Mouse (Mus musculus): Measurements from ENCODE around the gene Ctcfl. TPM values are rescaled to one million over a fixed set of nuclear protein-coding genes. Genes with fewer than 3 reads are reported as not detected.

Gene Ctcfl
- polyA plus RNA-seq, 1 experiment: 0.62 TPM

DNA sequence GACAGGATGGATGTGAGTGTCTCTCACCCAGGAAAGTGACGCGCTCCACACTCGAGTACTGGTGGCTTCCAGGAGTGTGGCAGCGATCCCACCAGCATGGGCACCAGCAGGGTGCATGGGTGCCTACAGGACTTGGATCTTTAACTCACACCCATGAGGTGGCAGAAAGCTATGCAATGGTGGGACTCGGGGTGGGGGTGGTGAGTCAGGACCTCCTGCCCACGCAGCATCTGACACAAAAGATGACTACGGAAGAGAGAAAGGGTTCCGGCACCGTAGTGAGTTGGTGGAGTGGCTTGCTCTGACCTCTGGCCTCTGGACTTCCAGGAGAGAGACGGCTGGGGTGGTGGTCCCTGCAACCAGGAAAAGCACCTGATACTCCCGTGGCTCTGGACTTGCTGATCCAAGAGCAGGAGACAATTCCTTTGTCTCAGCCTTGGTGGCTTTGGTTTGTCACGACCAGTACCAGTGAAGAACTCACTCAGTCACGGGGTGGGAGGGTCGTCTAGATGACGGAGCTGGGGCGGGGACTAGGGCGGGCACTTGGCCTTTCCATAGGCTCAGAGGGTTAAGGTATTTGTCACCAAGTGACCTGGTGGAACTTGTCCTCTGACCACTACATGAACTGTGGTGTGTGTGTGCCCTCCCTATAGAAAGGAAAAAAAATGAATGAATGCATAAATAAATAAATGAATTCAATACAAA is 71.1 kb downstream of the Ctcfl start:
- Histone ChIP-seq H3K36me3 (ENCODE audit: control insufficient read depth, insufficient read depth, low read length) (no peaks in the 10 kb centered on the region), H3K4me1 (ENCODE audit: control insufficient read depth, insufficient read depth, low read length) (peaks cover 8% of the 10 kb centered on the region; the same call in 1 of the 2 replicates), H3K4me3 (ENCODE audit: control insufficient read depth, low read depth, low read length) (no peak overlapping the region), H3K27ac (ENCODE audit: control insufficient read depth, insufficient read depth, low read depth, low read length) (no peak overlapping the region), H3K27me3 (ENCODE audit: control insufficient read depth, insufficient read depth, low read length) (no peaks in the 10 kb centered on the region)
- no peak for TF ChIP-seq POLR2A (IDR thresholded peaks at IDR 0.05; ENCODE audit: control insufficient read depth, low read depth, low read length)
- TF ChIP-seq CTCF (IDR thresholded peaks at IDR 0.05; ENCODE audit: control insufficient read depth, insufficient read depth, insufficient replicate concordance, low read depth, low read length): no peak

DNA sequence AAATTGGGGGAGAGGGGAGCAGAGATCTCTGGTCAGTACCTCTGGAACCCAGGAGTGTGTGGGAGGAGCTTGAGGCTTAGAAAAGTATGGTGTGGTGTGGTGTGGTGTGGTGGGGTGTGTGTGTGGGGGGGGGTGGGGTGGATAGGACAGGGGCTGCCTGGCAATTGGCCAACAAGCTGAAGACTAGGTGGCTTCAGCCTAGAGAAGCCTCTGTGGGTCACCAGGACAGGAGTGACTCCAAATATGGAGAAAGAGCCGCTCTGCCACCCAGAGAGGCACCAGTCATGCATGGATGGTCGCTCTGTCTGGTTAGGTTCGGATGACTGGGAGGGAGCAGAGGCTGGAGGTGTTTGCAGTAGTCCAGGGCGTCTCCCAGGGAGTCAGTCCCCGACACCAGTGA is 71.9 kb downstream of the Ctcfl start:
- Histone ChIP-seq H3K27ac (ENCODE audit: control insufficient read depth, insufficient read depth, low read depth, low read length) (no peak overlapping the region), H3K4me1 (ENCODE audit: control insufficient read depth, insufficient read depth, low read length) (peaks cover 8% of the 10 kb centered on the region; the same call in 1 of the 2 replicates), H3K36me3 (ENCODE audit: control insufficient read depth, insufficient read depth, low read length) (no peaks in the 10 kb centered on the region), H3K4me3 (ENCODE audit: control insufficient read depth, low read depth, low read length) (no peak overlapping the region), H3K27me3 (ENCODE audit: control insufficient read depth, insufficient read depth, low read length) (no peaks in the 10 kb centered on the region)
- TF ChIP-seq CTCF (IDR thresholded peaks at IDR 0.05; ENCODE audit: control insufficient read depth, insufficient read depth, insufficient replicate concordance, low read depth, low read length): no peak
- no peak for TF ChIP-seq POLR2A (IDR thresholded peaks at IDR 0.05; ENCODE audit: control insufficient read depth, low read depth, low read length)

DNA sequence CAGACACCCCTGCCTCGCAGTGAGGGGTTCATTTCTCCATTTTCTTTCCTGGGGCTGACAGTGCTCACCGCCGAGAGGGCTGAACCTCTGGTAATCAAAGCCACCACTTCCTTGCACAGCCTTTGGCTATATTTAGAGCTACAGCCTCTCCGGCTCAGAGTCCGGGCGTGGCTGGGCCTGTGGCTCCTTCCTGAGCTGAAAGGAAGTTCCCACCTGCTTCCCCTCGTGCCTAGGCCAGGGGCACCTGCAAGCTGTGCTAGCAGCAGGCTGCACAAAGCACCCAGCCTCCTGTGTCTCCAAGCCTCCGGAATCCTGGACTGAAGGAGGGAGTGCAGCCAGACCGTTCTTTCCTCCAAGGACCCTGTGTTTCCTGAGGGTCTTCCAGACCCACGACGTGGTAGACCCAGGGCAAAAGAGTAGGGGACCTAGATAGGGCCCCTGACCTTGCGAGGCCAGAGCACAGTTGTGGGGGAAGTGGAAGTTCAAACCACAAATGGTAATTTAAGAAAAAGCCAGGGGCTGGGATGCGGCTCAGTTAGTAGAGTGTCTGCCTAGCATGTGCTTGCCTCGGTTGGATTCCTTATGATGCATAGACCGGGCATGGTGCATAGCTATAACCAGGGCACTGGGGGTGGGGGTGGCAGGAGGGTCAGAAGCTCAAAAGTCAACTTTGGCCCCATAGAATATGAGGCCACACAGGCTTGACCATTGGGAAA is 72.6 kb downstream of the Ctcfl start:
- Histone ChIP-seq H3K27me3 (ENCODE audit: control insufficient read depth, insufficient read depth, low read length) (no peaks in the 10 kb centered on the region), H3K36me3 (ENCODE audit: control insufficient read depth, insufficient read depth, low read length) (no peaks in the 10 kb centered on the region), H3K27ac (ENCODE audit: control insufficient read depth, insufficient read depth, low read depth, low read length) (no peak overlapping the region), H3K4me1 (ENCODE audit: control insufficient read depth, insufficient read depth, low read length) (peaks cover 8% of the 10 kb centered on the region; the same call in 1 of the 2 replicates), H3K4me3 (ENCODE audit: control insufficient read depth, low read depth, low read length) (no peak overlapping the region)
- TF ChIP-seq CTCF (IDR thresholded peaks at IDR 0.05; ENCODE audit: control insufficient read depth, insufficient read depth, insufficient replicate concordance, low read depth, low read length): no peak
- TF ChIP-seq POLR2A (IDR thresholded peaks at IDR 0.05; ENCODE audit: control insufficient read depth, low read depth, low read length): no peak

DNA sequence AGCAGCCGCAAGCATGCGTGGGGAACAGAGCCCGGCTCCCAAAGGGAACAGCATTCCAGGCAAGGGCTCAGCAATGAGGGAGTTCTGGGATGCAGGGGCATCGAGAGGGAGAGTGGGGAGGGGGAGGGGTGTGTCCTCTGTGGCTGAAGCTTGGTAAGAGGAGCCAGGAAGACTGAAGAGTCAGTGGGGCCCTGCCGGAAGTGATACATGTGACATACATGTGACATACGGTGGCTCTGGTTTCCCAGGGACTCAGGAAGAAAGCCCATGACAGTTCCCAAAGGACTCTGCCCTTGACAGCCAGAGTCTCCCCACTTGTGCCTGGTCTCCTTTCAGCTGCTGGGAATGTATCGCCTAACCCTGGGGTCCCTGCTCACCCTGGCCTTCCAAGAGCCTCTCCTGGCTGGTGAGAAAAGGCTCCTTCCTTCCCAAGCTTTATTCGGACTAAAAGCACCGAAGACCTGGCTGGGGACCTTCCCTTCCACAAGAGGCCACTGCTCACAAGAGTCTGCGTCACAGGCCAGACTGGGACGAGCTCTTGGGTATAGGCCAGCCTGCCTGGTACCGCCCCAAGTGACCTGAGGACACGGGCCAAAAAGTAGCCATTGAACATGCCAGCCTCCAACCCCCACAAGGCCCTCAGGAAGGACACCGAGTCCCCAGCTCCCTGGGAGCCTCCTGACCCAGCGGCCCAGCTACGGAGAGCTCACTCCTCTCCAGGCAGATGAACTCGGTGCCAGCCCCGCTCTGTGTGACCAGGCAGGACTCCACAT is 74.9 kb downstream of the Ctcfl start:
- Histone ChIP-seq H3K4me3 (ENCODE audit: control insufficient read depth, low read depth, low read length) (no peak overlapping the region), H3K27ac (ENCODE audit: control insufficient read depth, insufficient read depth, low read depth, low read length) (peak overlapping the region; percentile 23), H3K27me3 (ENCODE audit: control insufficient read depth, insufficient read depth, low read length) (no peaks in the 10 kb centered on the region), H3K36me3 (ENCODE audit: control insufficient read depth, insufficient read depth, low read length) (no peaks in the 10 kb centered on the region), H3K4me1 (ENCODE audit: control insufficient read depth, insufficient read depth, low read length) (no peaks in the 10 kb centered on the region)
- TF ChIP-seq CTCF (IDR thresholded peaks at IDR 0.05; ENCODE audit: control insufficient read depth, insufficient read depth, insufficient replicate concordance, low read depth, low read length): no peak
- no peak for TF ChIP-seq POLR2A (IDR thresholded peaks at IDR 0.05; ENCODE audit: control insufficient read depth, low read depth, low read length)

Other genes with a start within 250 kb of the Ctcfl start
- 2.4 and 2.8 TPM in 2 replicates for gene Bmp7, start 179.2 kb downstream of the Ctcfl start, polyA plus RNA-seq (2012; rRNA removed)
- 64.1 and 88.7 TPM in 2 replicates for gene Spo11, start 141.8 kb downstream of the Ctcfl start, polyA plus RNA-seq (2012; rRNA removed)
- 76.7 and 77.9 TPM in 2 replicates for gene Rae1, start 119.4 kb downstream of the Ctcfl start, polyA plus RNA-seq (2012; rRNA removed)
- gene Rbm38, start 99.0 kb downstream of the Ctcfl start, polyA plus RNA-seq (2012; rRNA removed): 33.7 and 37.7 TPM in 2 replicates
- 0.23 and 0.31 TPM in 2 replicates for gene Pck1, start 33.5 kb upstream of the Ctcfl start, polyA plus RNA-seq (2012; rRNA removed)
- 0.30 and 0.40 TPM in 2 replicates for gene Zbp1, start 99.4 kb upstream of the Ctcfl start, polyA plus RNA-seq (2012; rRNA removed)
- 2.6 and 3.2 TPM in 2 replicates for gene Pmepa1, start 157.0 kb upstream of the Ctcfl start, polyA plus RNA-seq (2012; rRNA removed)

All from testis, adult 2 months (tissue).